9 mouse cellular contexts compared by ENCODE assay signal in genomic region chr11:11115648-11116590, GRCm38 (mm10). TPM values are rescaled to one million over a fixed set of nuclear protein-coding genes. Genes with fewer than 3 reads are reported as not detected.
DNase-seq lines count a peak whose midpoint lies in the region; ATAC-seq and TF ChIP-seq lines count a peak whose summit lies in the region.
"Had no signal": no experiment of that assay in that cellular context is flagged by ENCODE, and none has a peak within 500 bp of the region (broad histone marks: within the 10 kb centered on the region; RNA-seq: fewer than 3 reads in every experiment).

No protein-coding gene starts in this region.

- in situ Hi-C loops in ES-E14 (cut with MboI; ENCODE audit: low sequenced_read_pairs in 2 of 2, unreplicated experiment in 2 of 2) = no loop called here

- under 1% methylated on average over 93 of the region's 93 CpGs for WGBS in heart, embryonic 10.5 days
- WGBS in embryonic facial prominence, embryonic 15.5 days = under 1% methylated on average over 89 of the region's 93 CpGs
- under 1% methylated on average over 93 of the region's 93 CpGs for WGBS in intestine, embryonic 15.5 days
- under 1% methylated on average over 91 of the region's 93 CpGs for WGBS in midbrain, embryonic 13.5 days

- 0 out of 2 replicates have a peak overlapping the region, but pooled peaks have one; percentile 17 for H3K27ac ChIP-seq in heart, embryonic 10.5 days
- no peak overlapping the region for H3K27ac ChIP-seq in ES-E14 (ENCODE audit: insufficient read depth, low read depth, low read length, poor library complexity, severe bottlenecking)
- H3K27ac ChIP-seq in embryonic facial prominence, embryonic 15.5 days (replicated peaks) = no peak overlapping the region
- no peak overlapping the region for H3K27ac ChIP-seq in intestine, embryonic 15.5 days
- H3K27ac ChIP-seq in midbrain, embryonic 13.5 days = no peak overlapping the region; the same call in 1 of the 2 replicates

- ATAC-seq in embryonic facial prominence, embryonic 15.5 days (ENCODE audit: insufficient number of reproducible peaks, low FRiP score, low TSS enrichment, low read depth) = peak; percentile 48
- ATAC-seq in intestine, embryonic 15.5 days = peak; percentile 76
- ATAC-seq in midbrain, embryonic 13.5 days = peak; percentile 74

- H3K4me1 ChIP-seq in heart, embryonic 10.5 days = peaks cover 25% of the 10 kb centered on the region
- H3K4me1 ChIP-seq in ES-E14 (ENCODE audit: control insufficient read depth in 2 of 2, insufficient read depth in 2 of 2, low read length in 2 of 2, poor library complexity in 1 of 2) = peaks cover 0 to 3% of the 10 kb centered on the region in 2 experiments; a peak in 1 of 4 replicates
- peaks cover 30% of the 10 kb centered on the region for H3K4me1 ChIP-seq in embryonic facial prominence, embryonic 15.5 days
- peaks cover 27% of the 10 kb centered on the region for H3K4me1 ChIP-seq in intestine, embryonic 15.5 days (replicated peaks)
- peaks cover 33% of the 10 kb centered on the region for H3K4me1 ChIP-seq in midbrain, embryonic 13.5 days (replicated peaks)

- peak overlapping the region; percentile 64 for H3K4me3 ChIP-seq in heart, embryonic 10.5 days
- H3K4me3 ChIP-seq in ES-E14 (ENCODE audit: insufficient read depth in 1 of 2, low read depth in 1 of 2, low read length in 2 of 2, poor library complexity in 1 of 2, severe bottlenecking in 1 of 2) = peak overlapping the region; percentile 55 to 71
- H3K4me3 ChIP-seq in embryonic facial prominence, embryonic 15.5 days (replicated peaks) = peak overlapping the region; percentile 49
- H3K4me3 ChIP-seq in intestine, embryonic 15.5 days (replicated peaks) = peak overlapping the region; percentile 41
- H3K4me3 ChIP-seq in midbrain, embryonic 13.5 days (replicated peaks) = peak overlapping the region; percentile 59

- no peaks in the 10 kb centered on the region for H3K9me3 ChIP-seq in heart, embryonic 10.5 days
- H3K9me3 ChIP-seq in ES-E14 (ENCODE audit: control insufficient read depth, insufficient read depth, low read depth, low read length) = no peaks in the 10 kb centered on the region
- no peaks in the 10 kb centered on the region for H3K9me3 ChIP-seq in embryonic facial prominence, embryonic 15.5 days (replicated peaks)
- H3K9me3 ChIP-seq in intestine, embryonic 15.5 days = no peaks in the 10 kb centered on the region
- no peaks in the 10 kb centered on the region for H3K9me3 ChIP-seq in midbrain, embryonic 13.5 days

- H3K4me2 ChIP-seq in embryonic facial prominence, embryonic 15.5 days (replicated peaks) = peak overlapping the region; percentile 91
- H3K4me2 ChIP-seq in intestine, embryonic 15.5 days (replicated peaks) = peak overlapping the region; percentile 84
- peak overlapping the region; percentile 94 for H3K4me2 ChIP-seq in midbrain, embryonic 13.5 days (replicated peaks)

- no peaks in the 10 kb centered on the region for H3K36me3 ChIP-seq in heart, embryonic 10.5 days
- H3K36me3 ChIP-seq in ES-E14 (ENCODE audit: control insufficient read depth, insufficient read depth, low read length, poor library complexity, severe bottlenecking) = no peaks in the 10 kb centered on the region
- no peaks in the 10 kb centered on the region for H3K36me3 ChIP-seq in embryonic facial prominence, embryonic 15.5 days
- no peaks in the 10 kb centered on the region for H3K36me3 ChIP-seq in intestine, embryonic 15.5 days
- H3K36me3 ChIP-seq in midbrain, embryonic 13.5 days = no peaks in the 10 kb centered on the region

- no peak for DNase-seq in heart, embryonic 10.5 days (ENCODE audit: low spot score)
- no peak for DNase-seq in heart, adult 18-20 months
- peak; percentile 21 for DNase-seq in ES-E14 (ENCODE audit: low read depth, low spot score)
- peak; percentile 42 for DNase-seq in testis, postnatal 10 days (ENCODE audit: low spot score)
- DNase-seq in urinary bladder, postnatal 10 days (ENCODE audit: low spot score) = no peak

- peak overlapping the region; percentile 69 for H3K9ac ChIP-seq in ES-E14 (ENCODE audit: insufficient read depth, low read depth, low read length, poor library complexity, severe bottlenecking)
- peak overlapping the region; percentile 28 for H3K9ac ChIP-seq in embryonic facial prominence, embryonic 15.5 days
- peak overlapping the region; percentile 34; the same call in 1 of the 2 replicates for H3K9ac ChIP-seq in intestine, embryonic 15.5 days
- H3K9ac ChIP-seq in midbrain, embryonic 13.5 days (replicated peaks) = peak overlapping the region; percentile 73

- H3K27me3 ChIP-seq in heart, embryonic 10.5 days (ENCODE audit: insufficient read depth, poor library complexity, severe bottlenecking) = peaks cover 63% of the 10 kb centered on the region
- H3K27me3 ChIP-seq in embryonic facial prominence, embryonic 15.5 days = peaks cover 61% of the 10 kb centered on the region
- peaks cover 49% of the 10 kb centered on the region for H3K27me3 ChIP-seq in intestine, embryonic 15.5 days (replicated peaks)
- peaks cover 63% of the 10 kb centered on the region for H3K27me3 ChIP-seq in midbrain, embryonic 13.5 days

TF ChIP-seq in ES-E14, 5 proteins besides CTCF, POLR2A, EP300 and RAD21:
- TF ChIP-seq CHD2 (IDR thresholded peaks at IDR 0.05; ENCODE audit: low read depth, low read length) (peak; percentile 67; the same call in 1 of the 2 replicates), ZC3H11A (IDR thresholded peaks at IDR 0.05; ENCODE audit: borderline replicate concordance, low read depth, low read length) (no peak)

RNA-seq across cellular contexts. Expression of gene Vwc2, which starts 1.9 kb away (rescaled TPM):
- polyA plus RNA-seq in heart, embryonic 10.5 days (2016; fragmentation: Nextera tagmentation; extraction: Ambion mirVana) = 0.23 and 0.35 TPM in 2 replicates
- not detected for total RNA-seq in heart, adult 18-20 months (2021)
- total RNA-seq in ES-E14 (2012; rRNA removed) = 0.49 and 1.1 TPM in 2 replicates
- polyA plus RNA-seq in embryonic facial prominence, embryonic 15.5 days (2015; fragmentation: Nextera tagmentation; extraction: Ambion mirVana) = 3.9 and 5.4 TPM in 2 replicates
- 0.50 and 0.62 TPM in 2 replicates for polyA plus RNA-seq in intestine, embryonic 15.5 days (2015; fragmentation: Nextera tagmentation; extraction: Ambion mirVana)
- 5.2 and 7.3 TPM in 2 replicates for polyA plus RNA-seq in midbrain, embryonic 13.5 days (2015; fragmentation: Nextera tagmentation; extraction: Ambion mirVana)
- total RNA-seq: heart, postnatal 14 days had no signal

Comparison
In these comparisons a context has a peak if more than half of its experiments do, and no peak if none do; other contexts are left out.
1. DNase-seq: peak in ES-E14 (single experiment) and testis, postnatal 10 days (single experiment); none in heart, embryonic 10.5 days (single experiment), heart, adult 18-20 months (0 of 2) and urinary bladder, postnatal 10 days (single experiment).
2. Peak in every context shown above with its lines, with median percentiles within 50 percentile points of each other: H3K4me3 ChIP-seq, H3K9ac ChIP-seq, ATAC-seq and H3K4me2 ChIP-seq.